Mouse (Mus musculus): ENCODE measurements at regions not wholly inside any gene's neighbourhood (a gene's known extent, or its start where the extent isn't known, plus 50 kb on each side); places are given as distances from the start of the nearest gene placed in this dataset.

DNA sequence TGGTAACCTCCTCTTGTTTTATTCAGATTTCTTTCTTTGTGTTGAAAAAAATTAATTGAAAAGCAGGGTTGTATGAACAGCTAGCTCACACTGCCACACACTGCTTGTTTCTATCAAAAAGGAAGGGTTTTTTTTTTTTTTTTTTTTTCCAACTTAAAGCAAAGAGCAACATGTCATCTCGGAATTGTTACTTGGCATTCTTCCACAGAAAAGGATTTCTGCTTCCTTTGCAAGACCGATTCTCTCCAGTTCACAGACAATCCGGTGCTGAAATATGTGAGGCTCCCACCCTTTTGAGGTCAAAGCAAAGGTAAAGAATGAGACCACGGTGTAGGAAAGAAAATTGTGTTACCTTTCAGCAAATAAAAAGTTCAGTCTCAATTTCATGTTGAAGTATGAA, 401.3 kb upstream of the Nova1 start:
- H3ac ChIP-seq (ENCODE audit: control insufficient read depth, insufficient read length), result no peak overlapping the region
- H3K4me2 ChIP-seq (ENCODE audit: low read depth), result no peak overlapping the region
- no peaks in the 10 kb centered on the region for H3K79me2 ChIP-seq (ENCODE audit: control insufficient read depth, insufficient read depth)
- H3K27me3 ChIP-seq (ENCODE audit: control insufficient read depth, insufficient read depth, insufficient read length), result no peaks in the 10 kb centered on the region
- H3K4me3 ChIP-seq, result no peak overlapping the region
- no peak for TF ChIP-seq TCF12 (IDR thresholded peaks at IDR 0.05; ENCODE audit: insufficient read depth, poor library complexity, severe bottlenecking)
- TF ChIP-seq REST (IDR thresholded peaks at IDR 0.05; ENCODE audit: insufficient read depth, insufficient read length), result no peak
- TF ChIP-seq POLR2AphosphoS2 (IDR thresholded peaks at IDR 0.05; ENCODE audit: insufficient read length, low read depth), result no peak
- no peak for TF ChIP-seq CEBPB (IDR thresholded peaks at IDR 0.05; ENCODE audit: insufficient read depth, poor library complexity, severe bottlenecking)
- TF ChIP-seq MAX (IDR thresholded peaks at IDR 0.05; ENCODE audit: low read depth), result no peak
- no peak for TF ChIP-seq USF1 (IDR thresholded peaks at IDR 0.05; ENCODE audit: low read depth)
- no peak for TF ChIP-seq SRF (IDR thresholded peaks at IDR 0.05; ENCODE audit: control insufficient read depth, insufficient read length, low read depth)
- no peak for TF ChIP-seq MYOG (IDR thresholded peaks at IDR 0.05; ENCODE audit: control insufficient read depth in 1 of 3, insufficient read depth in 1 of 3, insufficient read length in 2 of 3, low read depth in 2 of 3)
- TF ChIP-seq TCF3 (IDR thresholded peaks at IDR 0.05; ENCODE audit: insufficient read length, low read depth), result no peak
- TF ChIP-seq E2F4 (IDR thresholded peaks at IDR 0.05; ENCODE audit: insufficient read depth), result no peak
- TF ChIP-seq POLR2A (IDR thresholded peaks at IDR 0.05; ENCODE audit: insufficient read length, low read depth), result no peak
- TF ChIP-seq MYOD1 (IDR thresholded peaks at IDR 0.05; ENCODE audit: control insufficient read depth in 1 of 3, insufficient read length in 2 of 3, low read depth in 2 of 3), result no peak
- no peaks in the 10 kb centered on the region for H3K36me3 ChIP-seq (ENCODE audit: control insufficient read depth, insufficient read depth)

DNA sequence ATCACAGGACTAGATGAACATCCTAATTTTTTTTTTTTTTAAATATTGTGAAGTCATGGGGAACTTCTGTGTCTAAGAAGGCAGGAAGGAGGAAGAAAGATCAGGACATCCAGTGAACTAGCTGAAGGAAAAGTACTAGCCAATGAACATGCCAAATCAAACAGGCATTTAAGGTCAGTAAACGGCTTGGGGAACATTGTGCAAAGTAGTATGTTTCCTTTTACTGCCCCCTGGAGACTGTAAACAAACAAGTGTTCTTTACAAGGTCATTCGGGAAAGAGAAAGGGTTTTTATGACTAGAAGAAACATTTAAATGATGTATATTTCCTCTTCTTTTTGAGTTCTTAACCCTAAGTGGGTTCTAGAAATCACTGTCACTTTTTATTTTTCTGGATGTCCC, 400.6 kb upstream of the Nova1 start:
- no peak overlapping the region for H3ac ChIP-seq (ENCODE audit: control insufficient read depth, insufficient read length)
- H3K79me2 ChIP-seq (ENCODE audit: control insufficient read depth, insufficient read depth), result no peaks in the 10 kb centered on the region
- no peaks in the 10 kb centered on the region for H3K36me3 ChIP-seq (ENCODE audit: control insufficient read depth, insufficient read depth)

DNA sequence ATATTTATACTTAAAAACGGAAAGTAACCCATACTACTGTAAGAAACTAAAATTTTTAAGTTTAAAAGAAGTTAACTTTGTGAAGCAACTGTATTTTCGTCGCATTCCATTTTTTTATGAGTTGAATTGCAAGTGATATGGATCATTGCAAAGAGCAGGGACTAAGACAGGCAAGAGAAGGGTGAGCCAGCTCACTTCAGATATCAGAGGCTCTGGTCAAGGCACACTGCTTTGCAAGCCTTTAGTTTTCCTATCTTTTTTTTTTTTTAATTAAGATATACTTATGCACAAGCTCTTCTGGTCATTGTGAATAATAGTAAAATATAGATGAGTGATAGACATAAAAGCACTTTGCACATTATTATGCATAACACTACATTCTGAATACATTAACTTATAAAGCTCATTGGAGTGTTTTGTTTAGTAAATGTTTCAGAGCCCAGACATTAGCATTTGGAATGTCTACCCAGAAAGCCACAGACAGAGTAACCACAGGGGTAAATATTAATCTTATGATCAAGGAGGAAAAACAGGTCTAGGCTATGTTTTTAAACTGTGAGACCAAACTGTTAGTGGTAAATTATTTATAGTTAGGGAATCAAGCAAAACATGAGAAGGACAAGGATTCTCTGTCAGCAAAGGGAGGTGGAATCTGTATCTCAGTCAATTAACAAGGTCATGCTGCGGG, 392.8 kb upstream of the Nova1 start:
- Histone ChIP-seq H3K27me3 (ENCODE audit: control insufficient read depth, insufficient read depth, insufficient read length) (no peaks in the 10 kb centered on the region), H3K4me2 (ENCODE audit: low read depth) (no peak overlapping the region), H3ac (ENCODE audit: control insufficient read depth, insufficient read length) (no peak overlapping the region), H3K4me3 (no peak overlapping the region), H3K79me2 (ENCODE audit: control insufficient read depth, insufficient read depth) (no peaks in the 10 kb centered on the region), H3K36me3 (ENCODE audit: control insufficient read depth, insufficient read depth) (no peaks in the 10 kb centered on the region)
- TF ChIP-seq MYOD1 (IDR thresholded peaks at IDR 0.05; ENCODE audit: control insufficient read depth in 1 of 3, insufficient read length in 2 of 3, low read depth in 2 of 3) (no peak), REST (IDR thresholded peaks at IDR 0.05; ENCODE audit: insufficient read depth, insufficient read length) (no peak), MYOG (IDR thresholded peaks at IDR 0.05; ENCODE audit: control insufficient read depth in 1 of 3, insufficient read depth in 1 of 3, insufficient read length in 2 of 3, low read depth in 2 of 3) (no peak), POLR2AphosphoS2 (IDR thresholded peaks at IDR 0.05; ENCODE audit: insufficient read length, low read depth) (no peak), MAX (IDR thresholded peaks at IDR 0.05; ENCODE audit: low read depth) (no peak), CEBPB (IDR thresholded peaks at IDR 0.05; ENCODE audit: insufficient read depth, poor library complexity, severe bottlenecking) (no peak), SRF (IDR thresholded peaks at IDR 0.05; ENCODE audit: control insufficient read depth, insufficient read length, low read depth) (no peak), E2F4 (IDR thresholded peaks at IDR 0.05; ENCODE audit: insufficient read depth) (no peak), TCF3 (IDR thresholded peaks at IDR 0.05; ENCODE audit: insufficient read length, low read depth) (no peak), POLR2A (IDR thresholded peaks at IDR 0.05; ENCODE audit: insufficient read length, low read depth) (no peak), TCF12 (IDR thresholded peaks at IDR 0.05; ENCODE audit: insufficient read depth, poor library complexity, severe bottlenecking) (no peak), USF1 (IDR thresholded peaks at IDR 0.05; ENCODE audit: low read depth) (no peak)

More for the DNA sequence above, 400.6 kb upstream of the Nova1 start:
- TF ChIP-seq TCF3 (IDR thresholded peaks at IDR 0.05; ENCODE audit: insufficient read length, low read depth) (no peak), REST (IDR thresholded peaks at IDR 0.05; ENCODE audit: insufficient read depth, insufficient read length) (no peak), POLR2AphosphoS2 (IDR thresholded peaks at IDR 0.05; ENCODE audit: insufficient read length, low read depth) (no peak), E2F4 (IDR thresholded peaks at IDR 0.05; ENCODE audit: insufficient read depth) (no peak), USF1 (IDR thresholded peaks at IDR 0.05; ENCODE audit: low read depth) (no peak)
- Histone ChIP-seq H3K27me3 (ENCODE audit: control insufficient read depth, insufficient read depth, insufficient read length) (no peaks in the 10 kb centered on the region), H3K4me2 (ENCODE audit: low read depth) (no peak overlapping the region), H3K4me3 (no peak overlapping the region)

GRCm38 (mm10) chr12:47202936-47203335, 384.2 kb upstream of the Nova1 start:
- Histone ChIP-seq H3K4me2 (ENCODE audit: low read depth) (no peak overlapping the region), H3K79me2 (ENCODE audit: control insufficient read depth, insufficient read depth) (no peaks in the 10 kb centered on the region), H3ac (ENCODE audit: control insufficient read depth, insufficient read length) (no peak overlapping the region), H3K4me3 (no peak overlapping the region), H3K36me3 (ENCODE audit: control insufficient read depth, insufficient read depth) (no peaks in the 10 kb centered on the region), H3K27me3 (ENCODE audit: control insufficient read depth, insufficient read depth, insufficient read length) (no peaks in the 10 kb centered on the region)
- no peak for TF ChIP-seq TCF12 (IDR thresholded peaks at IDR 0.05; ENCODE audit: insufficient read depth, poor library complexity, severe bottlenecking)
- TF ChIP-seq MAX (IDR thresholded peaks at IDR 0.05; ENCODE audit: low read depth), result no peak
- TF ChIP-seq SRF (IDR thresholded peaks at IDR 0.05; ENCODE audit: control insufficient read depth, insufficient read length, low read depth), result no peak
- TF ChIP-seq TCF3 (IDR thresholded peaks at IDR 0.05; ENCODE audit: insufficient read length, low read depth), result no peak
- no peak for TF ChIP-seq MYOG (IDR thresholded peaks at IDR 0.05; ENCODE audit: control insufficient read depth in 1 of 3, insufficient read depth in 1 of 3, insufficient read length in 2 of 3, low read depth in 2 of 3)
- TF ChIP-seq MYOD1 (IDR thresholded peaks at IDR 0.05; ENCODE audit: control insufficient read depth in 1 of 3, insufficient read length in 2 of 3, low read depth in 2 of 3), result no peak
- TF ChIP-seq E2F4 (IDR thresholded peaks at IDR 0.05; ENCODE audit: insufficient read depth), result no peak
- TF ChIP-seq CEBPB (IDR thresholded peaks at IDR 0.05; ENCODE audit: insufficient read depth, poor library complexity, severe bottlenecking), result no peak
- TF ChIP-seq USF1 (IDR thresholded peaks at IDR 0.05; ENCODE audit: low read depth), result no peak
- no peak for TF ChIP-seq REST (IDR thresholded peaks at IDR 0.05; ENCODE audit: insufficient read depth, insufficient read length)
- TF ChIP-seq POLR2AphosphoS2 (IDR thresholded peaks at IDR 0.05; ENCODE audit: insufficient read length, low read depth), result no peak
- TF ChIP-seq POLR2A (IDR thresholded peaks at IDR 0.05; ENCODE audit: insufficient read length, low read depth), result no peak
